Mouse (Mus musculus) limb, embryonic 11.5 days (tissue): ENCODE data around the gene Cfap221. TPM values are rescaled to one million over a fixed set of nuclear protein-coding genes. Genes with fewer than 3 reads are reported as not detected.

Experiments used
- ATAC-seq: fragments of 200-750 bp; cut with Nextera tagmentation; 2 replicates; pipeline ENCODE4 v1.8.0; 2017; ENCODE audit warnings: low read depth; ENCODE audit not compliant: insufficient number of reproducible peaks, low FRiP score, low TSS enrichment
- DNase-seq: peaks from one replicate; pipeline ENCODE4 v3.0.0-alpha.2; 2015; ENCODE audit warnings: low spot score
- H3K27ac ChIP-seq: fragments of 300-500 bp; sonication (generic); replicated peaks from 2 replicates; pipeline ENCODE4 v1.5.1; 2014; ENCODE audit warnings: low read depth, mild to moderate bottlenecking, low read length
- H3K27me3 ChIP-seq: fragments of 300-500 bp; sonication (generic); 2 replicates; pipeline ENCODE4 v1.6.1; 2014; ENCODE audit warnings: mild to moderate bottlenecking, low read length, mixed read lengths; ENCODE audit not compliant: control insufficient read depth, insufficient read depth
- H3K36me3 ChIP-seq: fragments of 300-500 bp; sonication (generic); 2 replicates; pipeline ENCODE4 v1.6.1; 2014; ENCODE audit warnings: mild to moderate bottlenecking, low read length, moderate library complexity, mixed read lengths; ENCODE audit not compliant: control insufficient read depth, insufficient read depth
- H3K4me1 ChIP-seq: fragments of 300-500 bp; sonication (generic); 2 replicates; pipeline ENCODE4 v1.6.1; 2014; ENCODE audit warnings: low read length, mixed read lengths; ENCODE audit not compliant: control insufficient read depth, insufficient read depth
- H3K4me2 ChIP-seq: fragments of 300-500 bp; sonication (generic); 2 replicates; pipeline ENCODE4 v1.6.1; 2014; ENCODE audit warnings: low read depth, mild to moderate bottlenecking, moderate library complexity; ENCODE audit not compliant: severe bottlenecking
- H3K4me3 ChIP-seq: fragments of 300-500 bp; sonication (generic); 2 replicates; pipeline ENCODE4 v1.5.1; 2014; ENCODE audit warnings: low read depth, low read length
- H3K9ac ChIP-seq: fragments of 300-500 bp; sonication (generic); 2 replicates; pipeline ENCODE4 v1.6.1; 2014; ENCODE audit warnings: mild to moderate bottlenecking, low read length
- H3K9me3 ChIP-seq: fragments of 300-500 bp; sonication (generic); 2 replicates; pipeline ENCODE4 v1.6.1; 2016; ENCODE audit warnings: low read length; ENCODE audit not compliant: control insufficient read depth
- WGBS: fragments of 180-500 bp; shearing (Covaris S2); extraction: QIAGEN DNeasy Blood & Tissue Kit; methylation state at CpG from one replicate; pipeline ENCODE4 v1.1.7; 2014; 5-methylcytosine and 5-hydroxymethylcytosine counted together
- polyA plus RNA-seq: library from polyadenylated mRNA; unstranded; fragments of >200 nt; fragmentation: Nextera tagmentation; extraction: Ambion mirVana; gene quantifications from 2 replicates; pipeline ENCODE4 v1.2.1, GENCODE M21; 2014

Cfap221 gene
- polyA plus RNA-seq, 1 experiment from 2014 or later, result not detected

DNA sequence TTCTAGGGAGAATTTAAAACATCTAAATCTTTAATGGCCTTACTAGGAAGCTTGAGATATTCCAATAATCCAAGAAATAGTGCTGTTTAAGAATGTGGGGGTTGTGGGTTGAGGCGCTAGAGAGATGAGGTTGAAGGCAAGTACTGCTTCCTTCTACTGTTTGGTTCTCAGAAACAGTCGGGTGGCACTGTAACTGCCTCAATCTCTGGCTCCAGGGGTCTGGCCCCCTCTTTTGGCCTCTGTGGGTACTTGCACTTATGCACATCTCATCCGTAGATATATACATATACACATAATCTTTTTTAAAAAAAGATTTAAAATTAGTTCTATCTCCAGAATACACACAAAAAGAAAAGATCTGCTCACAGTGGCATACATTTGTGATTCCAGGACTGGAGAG lies 21.9 kb upstream of the Cfap221 start:
- WGBS, result 61% methylated on average over 3 of the region's 3 CpGs

DNA sequence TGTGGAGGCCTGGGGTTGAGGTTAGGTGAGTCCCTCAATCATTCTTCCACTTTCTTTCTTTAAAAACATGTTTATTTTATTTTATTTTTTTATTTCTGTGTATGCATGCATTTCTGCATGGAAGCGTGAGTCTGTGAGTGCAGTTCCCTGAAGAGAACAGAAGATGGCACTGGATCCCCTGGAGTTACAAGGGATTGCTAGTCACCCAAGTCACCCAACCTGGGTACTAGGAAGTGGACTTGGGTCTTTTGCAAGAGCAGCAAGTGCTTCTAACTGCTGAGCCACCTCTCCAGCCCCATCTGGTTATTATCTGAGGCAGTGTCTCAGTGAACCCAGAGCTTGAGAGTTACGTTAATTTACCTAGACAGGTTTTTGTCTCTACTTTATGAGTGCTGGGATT lies 19.2 kb upstream of the Cfap221 start:
- WGBS, result 86% methylated on average over 2 of the region's 2 CpGs
- Histone ChIP-seq H3K27ac (no peak overlapping the region), H3K4me2 (no peak overlapping the region), H3K36me3 (no peaks in the 10 kb centered on the region), H3K9me3 (no peaks in the 10 kb centered on the region), H3K27me3 (no peaks in the 10 kb centered on the region), H3K4me1 (no peaks in the 10 kb centered on the region), H3K4me3 (no peak overlapping the region), H3K9ac (no peak overlapping the region)
- no peak for DNase-seq
- ATAC-seq, result no peak

More for the DNA sequence above, 21.9 kb upstream of the Cfap221 start:
- no peak overlapping the region for H3K9ac ChIP-seq
- H3K9me3 ChIP-seq, result no peaks in the 10 kb centered on the region
- ATAC-seq (no peak), DNase-seq (no peak)
- H3K4me2 ChIP-seq, result no peak overlapping the region
- H3K27me3 ChIP-seq, result no peaks in the 10 kb centered on the region
- H3K36me3 ChIP-seq, result no peaks in the 10 kb centered on the region
- no peak overlapping the region for H3K27ac ChIP-seq
- no peak overlapping the region for H3K4me3 ChIP-seq
- no peaks in the 10 kb centered on the region for H3K4me1 ChIP-seq

DNA sequence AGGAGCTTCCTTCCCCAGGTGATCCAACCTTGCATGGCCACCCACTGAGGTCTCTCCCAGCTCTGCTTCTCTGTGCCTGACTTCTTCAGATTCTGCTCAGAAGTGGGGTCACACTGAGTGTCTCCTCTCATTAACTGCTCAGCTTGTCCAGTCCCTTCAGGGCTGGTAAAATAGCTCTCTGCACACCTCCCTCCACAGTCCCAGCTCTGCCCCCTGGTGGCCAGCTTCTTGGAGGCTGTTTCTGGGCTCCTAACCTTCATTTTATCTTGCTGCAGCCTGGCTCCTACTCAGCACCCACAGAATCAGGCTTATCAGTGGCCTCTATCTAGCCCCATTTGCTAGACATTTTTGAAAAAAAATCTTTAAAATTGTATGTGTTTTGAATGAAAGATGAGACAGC lies 16.1 kb upstream of the Cfap221 start:
- H3K4me1 ChIP-seq, result no peaks in the 10 kb centered on the region
- no peak overlapping the region for H3K9ac ChIP-seq
- no peak for ATAC-seq
- DNase-seq, result peak; percentile 81
- H3K27ac ChIP-seq, result no peak overlapping the region
- no peak overlapping the region for H3K4me3 ChIP-seq
- H3K36me3 ChIP-seq, result no peaks in the 10 kb centered on the region
- H3K9me3 ChIP-seq, result no peaks in the 10 kb centered on the region
- no peak overlapping the region for H3K4me2 ChIP-seq
- peaks cover 8% of the 10 kb centered on the region for H3K27me3 ChIP-seq

DNA sequence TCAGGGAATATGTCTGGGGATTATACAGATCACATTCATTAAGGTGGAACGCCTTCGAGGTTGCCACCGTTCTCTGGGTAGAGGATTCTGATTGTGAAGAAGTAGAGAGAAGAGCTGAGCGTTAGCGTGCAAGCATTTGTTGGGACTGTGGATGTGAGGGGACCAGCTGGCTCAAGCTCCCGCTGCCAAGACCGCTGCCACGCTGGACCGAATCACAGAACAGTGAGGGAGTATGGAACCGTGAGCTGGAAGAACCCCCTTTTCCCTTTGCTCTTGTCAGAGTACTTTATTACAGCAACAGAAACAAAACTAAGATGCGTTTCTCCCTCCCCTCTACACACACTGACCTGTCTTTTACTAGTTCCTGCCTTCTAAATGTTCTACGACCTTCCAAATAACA lies 15.6 kb upstream of the Cfap221 start:
- WGBS, result 85% methylated on average over 12 of the region's 12 CpGs
- no peak overlapping the region for H3K4me3 ChIP-seq
- DNase-seq, result no peak

DNA sequence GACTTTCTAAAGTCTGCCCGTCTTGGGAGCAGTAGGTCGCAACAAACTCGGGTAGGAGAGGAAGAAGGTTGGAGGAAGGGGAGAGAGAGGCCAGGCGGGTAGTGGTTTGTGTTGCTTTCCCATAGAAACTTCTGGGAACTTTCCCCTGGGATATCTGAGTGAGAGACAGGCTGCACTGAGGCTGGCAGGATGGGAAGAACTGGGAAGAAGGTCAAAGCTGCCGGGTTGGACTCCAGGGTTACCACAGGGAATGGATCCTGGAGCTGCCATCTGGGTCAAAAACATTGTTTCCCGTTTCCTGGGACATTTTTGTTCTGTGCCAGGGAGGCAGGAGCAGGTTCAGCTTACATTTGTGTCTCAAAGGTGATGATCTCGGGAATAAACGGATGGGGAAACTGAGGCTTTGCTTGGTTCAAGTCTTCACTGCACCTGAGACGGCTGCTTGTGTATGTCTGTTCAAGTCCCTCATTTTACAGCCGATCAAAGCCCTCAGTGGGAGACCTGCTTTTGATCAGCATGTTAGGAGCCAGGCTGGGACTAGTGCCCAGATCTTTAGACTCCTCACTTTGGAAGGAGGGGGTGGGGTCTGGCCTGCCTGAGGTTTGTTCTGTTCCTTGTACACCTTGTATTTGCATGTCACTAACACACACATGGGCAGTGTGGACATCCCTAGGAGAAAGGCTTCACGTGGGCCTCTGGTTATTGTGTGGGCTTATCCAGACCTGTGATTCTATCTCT lies 11.0 kb upstream of the Cfap221 start:
- no peak for ATAC-seq

More for the DNA sequence above, 15.6 kb upstream of the Cfap221 start:
- no peak overlapping the region for H3K9ac ChIP-seq
- H3K36me3 ChIP-seq, result no peaks in the 10 kb centered on the region
- H3K27ac ChIP-seq, result no peak overlapping the region
- peaks cover 13% of the 10 kb centered on the region for H3K27me3 ChIP-seq
- ATAC-seq, result no peak
- no peaks in the 10 kb centered on the region for H3K9me3 ChIP-seq
- H3K4me1 ChIP-seq, result no peaks in the 10 kb centered on the region
- H3K4me2 ChIP-seq, result no peak overlapping the region

DNA sequence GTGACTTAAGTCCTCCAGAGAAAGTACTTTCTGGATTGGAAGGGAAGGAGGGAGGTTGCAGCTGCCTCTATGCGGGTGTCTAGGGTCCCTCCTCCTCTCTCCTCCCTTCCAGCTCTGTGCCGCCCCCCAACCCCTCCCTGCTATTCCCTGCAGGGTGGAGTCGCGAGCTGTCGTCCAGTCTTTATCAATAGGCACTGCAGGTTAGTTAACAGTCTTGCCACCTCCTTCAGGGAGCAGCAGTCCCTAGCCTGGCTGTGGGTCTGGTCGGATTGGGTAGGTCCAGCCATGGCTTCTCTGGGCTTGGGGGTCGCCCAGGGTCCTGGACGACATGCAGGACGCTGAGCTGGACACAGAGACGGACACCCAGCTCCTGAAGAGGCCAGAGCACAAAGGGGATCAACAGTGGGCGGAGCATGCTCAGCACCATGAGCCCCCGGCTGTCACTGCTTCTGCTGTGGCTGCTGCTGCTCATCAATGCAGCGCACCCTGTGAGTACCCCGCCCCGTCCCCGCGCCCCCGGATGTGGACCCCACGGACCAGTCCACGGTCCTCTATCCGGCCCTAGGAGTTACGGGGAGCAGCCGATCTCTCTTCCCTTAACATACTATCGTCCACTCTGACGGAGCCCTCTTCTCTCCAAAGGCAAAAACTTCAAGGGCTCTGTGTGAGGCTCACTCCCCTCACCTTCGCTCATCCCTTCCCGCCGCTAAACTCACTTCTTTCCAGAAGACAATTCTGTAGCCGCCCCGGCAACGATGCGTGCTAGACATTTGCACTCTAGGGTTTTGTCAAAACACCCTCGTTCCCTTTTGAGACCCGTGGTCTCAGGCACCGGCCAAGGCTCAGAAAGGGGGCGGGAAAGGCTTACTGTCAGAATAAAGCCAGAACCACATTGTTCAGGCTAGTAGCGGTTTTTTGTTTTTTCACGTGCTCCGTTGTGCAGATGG lies 10.1 kb upstream of the Cfap221 start, which contains the start of gene Sctr:
Sctr (plus strand) TSS at position 51 of the 947 bp plus-strand sequence.
- H3K36me3 ChIP-seq, result no peaks in the 10 kb centered on the region
- peak within 1 kb of the TSS; percentile 27 for H3K9ac ChIP-seq
- H3K27ac ChIP-seq, result no peak within 1 kb of the TSS
- DNase-seq (peak; percentile 51), ATAC-seq (peak; percentile 55; the same call in 1 of the 2 replicates)
- H3K4me1 ChIP-seq, result no peaks in the 10 kb centered on the region
- H3K9me3 ChIP-seq, result no peaks in the 10 kb centered on the region
- H3K27me3 ChIP-seq, result peaks cover 30% of the 10 kb centered on the region
- H3K4me2 ChIP-seq, result peak within 1 kb of the TSS; percentile 73
- WGBS, result 1% methylated on average over 37 of the region's 39 CpGs
- H3K4me3 ChIP-seq, result peak within 1 kb of the TSS; percentile 35

More for the DNA sequence above, 11.0 kb upstream of the Cfap221 start:
- H3K9me3 ChIP-seq, result no peaks in the 10 kb centered on the region
- DNase-seq, result no peak
- H3K4me1 ChIP-seq, result no peaks in the 10 kb centered on the region
- H3K4me2 ChIP-seq, result peak overlapping the region; percentile 73; the same call in 1 of the 2 replicates
- H3K4me3 ChIP-seq, result peak overlapping the region; percentile 35; the same call in 1 of the 2 replicates
- 28% methylated on average over 11 of the region's 11 CpGs for WGBS
- H3K9ac ChIP-seq, result 0 out of 2 replicates have a peak overlapping the region, but pooled peaks have one; percentile 27
- no peak overlapping the region for H3K27ac ChIP-seq
- no peaks in the 10 kb centered on the region for H3K36me3 ChIP-seq
- H3K27me3 ChIP-seq, result peaks cover 30% of the 10 kb centered on the region

DNA sequence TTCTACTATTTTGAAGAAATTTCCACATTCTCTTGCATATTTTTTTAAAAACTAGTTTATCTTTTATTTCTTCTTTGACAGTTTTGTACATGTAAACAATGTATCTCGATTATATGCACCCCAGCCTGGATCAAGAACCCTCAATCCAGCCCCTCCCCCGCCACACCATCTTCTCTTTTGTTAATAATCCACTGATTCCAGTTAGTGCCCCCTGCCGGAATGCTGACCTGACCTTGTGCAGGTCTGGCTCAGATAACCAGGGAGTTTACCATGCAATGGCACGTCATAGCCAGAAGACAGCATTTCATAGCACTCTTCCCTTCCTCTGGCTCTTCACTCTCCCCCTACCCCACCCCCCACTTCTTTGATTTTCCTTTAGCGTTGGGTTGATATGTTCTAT lies 610 bp upstream of the Cfap221 start:
- Histone ChIP-seq H3K36me3 (no peaks in the 10 kb centered on the region), H3K4me3 (peak overlapping the region; percentile 33; the same call in 1 of the 2 replicates), H3K9me3 (no peaks in the 10 kb centered on the region), H3K27ac (no peak overlapping the region), H3K4me1 (no peaks in the 10 kb centered on the region), H3K27me3 (no peaks in the 10 kb centered on the region), H3K4me2 (peak overlapping the region; percentile 65), H3K9ac (no peak overlapping the region)
- ATAC-seq (peak; percentile 22; the same call in 1 of the 2 replicates), DNase-seq (peak; percentile 44)
- 35% methylated on average over 5 of the region's 5 CpGs for WGBS

DNA sequence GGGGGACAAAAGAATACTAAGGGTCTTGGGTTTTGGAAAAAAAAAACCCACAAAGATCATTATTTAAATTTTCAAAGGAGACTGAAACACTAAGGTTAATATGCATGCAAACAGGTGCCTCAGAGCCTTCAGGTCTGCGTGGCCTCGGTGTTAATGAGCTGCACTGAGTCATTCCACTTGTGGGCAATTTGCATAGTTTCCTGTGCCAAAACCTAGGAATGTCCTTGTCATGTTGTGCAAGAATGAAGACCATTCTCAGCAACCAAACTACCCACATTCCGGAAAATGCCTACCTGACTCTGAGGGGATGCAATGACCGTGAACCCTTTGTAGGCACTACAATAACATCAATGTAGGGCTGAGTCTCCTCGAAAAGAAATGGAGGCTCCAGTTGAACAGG lies 10.5 kb downstream of the Cfap221 start:
- ATAC-seq (no peak), DNase-seq (no peak)
- Histone ChIP-seq H3K36me3 (no peaks in the 10 kb centered on the region), H3K4me3 (no peak overlapping the region), H3K27me3 (no peaks in the 10 kb centered on the region), H3K4me2 (no peak overlapping the region), H3K27ac (no peak overlapping the region), H3K9me3 (no peaks in the 10 kb centered on the region), H3K9ac (no peak overlapping the region), H3K4me1 (no peaks in the 10 kb centered on the region)
- 87% methylated on average over 5 of the region's 5 CpGs for WGBS
